Mouse (Mus musculus): Measurements from ENCODE around the gene Nfix.

GRCm38 (mm10) chr8:84814555-84815441 is 14.7 kb upstream of the Nfix start:
- TF ChIP-seq CTCF (IDR thresholded peaks at IDR 0.05; ENCODE audit: low read depth, low read length): no peak
- no peak for TF ChIP-seq POLR2A (IDR thresholded peaks at IDR 0.05; ENCODE audit: insufficient read depth, low read length)
- TF ChIP-seq EP300 (IDR thresholded peaks at IDR 0.05; ENCODE audit: insufficient read depth, low read depth, low read length): no peak

Data from ES-Bruce4 (cell line).